Mouse (Mus musculus) limb, embryonic 15.5 days (tissue): Measurements from ENCODE around the gene Tanc1. TPM values are rescaled to one million over a fixed set of nuclear protein-coding genes. Genes with fewer than 3 reads are reported as not detected.

Experiments
- ATAC-seq: fragments of 200-750 bp; cut with Nextera tagmentation; 2 replicates; pipeline ENCODE4 v1.8.0; 2017; ENCODE audit warnings: low read depth, moderate TSS enrichment; ENCODE audit not compliant: insufficient number of reproducible peaks, low FRiP score, low TSS enrichment
- H3K27ac ChIP-seq: fragments of 300-500 bp; sonication (generic); 2 replicates; pipeline ENCODE4 v1.5.1; 2015; ENCODE audit warnings: moderate library complexity, mild to moderate bottlenecking, inconsistent platforms
- H3K27me3 ChIP-seq: fragments of 300-500 bp; sonication (generic); 2 replicates; pipeline ENCODE4 v1.6.1; 2015; ENCODE audit warnings: inconsistent platforms
- H3K36me3 ChIP-seq: fragments of 300-500 bp; sonication (generic); 2 replicates; pipeline ENCODE4 v1.6.1; 2015; ENCODE audit warnings: inconsistent platforms
- H3K4me1 ChIP-seq: fragments of 300-500 bp; sonication (generic); 2 replicates; pipeline ENCODE4 v1.6.1; 2015; ENCODE audit warnings: inconsistent platforms
- H3K4me2 ChIP-seq: fragments of 300-500 bp; sonication (generic); 2 replicates; pipeline ENCODE4 v1.6.1; 2015; ENCODE audit warnings: mild to moderate bottlenecking, inconsistent platforms
- H3K4me3 ChIP-seq: fragments of 300-500 bp; sonication (generic); 2 replicates; pipeline ENCODE4 v1.5.1; 2015; ENCODE audit warnings: mild to moderate bottlenecking, inconsistent platforms
- H3K9ac ChIP-seq: fragments of 300-500 bp; sonication (generic); 2 replicates; pipeline ENCODE4 v1.6.1; 2015; ENCODE audit warnings: inconsistent platforms
- H3K9me3 ChIP-seq: fragments of 300-500 bp; sonication (generic); 2 replicates; pipeline ENCODE4 v1.6.1; 2016; ENCODE audit warnings: inconsistent platforms
- WGBS: fragments of 180-500 bp; shearing (Covaris S2); methylation state at CpG from one replicate; pipeline ENCODE4 v1.1.7; 2015; 5-methylcytosine and 5-hydroxymethylcytosine counted together
- polyA plus RNA-seq: library from polyadenylated mRNA; unstranded; fragments of >200 nt; fragmentation: Nextera tagmentation; extraction: Ambion mirVana; gene quantifications from 2 replicates; pipeline ENCODE4 v1.2.1, GENCODE M21; 2015

Tanc1 gene
- polyA plus RNA-seq, 1 experiment from 2014 or later, result 50.6 TPM

- no peaks in the 10 kb centered on the region for H3K27me3 ChIP-seq
- ATAC-seq, result no peak
- no peak overlapping the region for H3K4me3 ChIP-seq
- 65% methylated on average over 5 of the region's 5 CpGs for WGBS
- no peak overlapping the region for H3K4me2 ChIP-seq
- H3K9me3 ChIP-seq, result no peaks in the 10 kb centered on the region
- H3K9ac ChIP-seq, result no peak overlapping the region
- no peak overlapping the region for H3K27ac ChIP-seq
- peaks cover 34% of the 10 kb centered on the region for H3K4me1 ChIP-seq
- H3K36me3 ChIP-seq, result no peaks in the 10 kb centered on the region
These were observed 22.1 kb downstream of the Tanc1 start for GRCm38 (mm10) chr2:59633761-59634430.

GRCm38 (mm10) chr2:59637040-59637785 is 25.4 kb downstream of the Tanc1 start:
- H3K36me3 ChIP-seq, result no peaks in the 10 kb centered on the region
- WGBS, result 77% methylated on average over 18 of the region's 18 CpGs
- no peak overlapping the region for H3K4me3 ChIP-seq
- H3K27ac ChIP-seq, result no peak overlapping the region
- peaks cover 9% of the 10 kb centered on the region for H3K4me1 ChIP-seq
- no peak overlapping the region for H3K4me2 ChIP-seq
- H3K9me3 ChIP-seq, result no peaks in the 10 kb centered on the region
- no peaks in the 10 kb centered on the region for H3K27me3 ChIP-seq
- no peak overlapping the region for H3K9ac ChIP-seq
- no peak for ATAC-seq

GRCm38 (mm10) chr2:59642722-59643121 is 30.9 kb downstream of the Tanc1 start:
- ATAC-seq, result no peak
- no peaks in the 10 kb centered on the region for H3K36me3 ChIP-seq
- no peaks in the 10 kb centered on the region for H3K9me3 ChIP-seq
- peaks cover 38% of the 10 kb centered on the region for H3K4me1 ChIP-seq
- H3K4me2 ChIP-seq, result no peak overlapping the region
- no peak overlapping the region for H3K27ac ChIP-seq
- WGBS, result 65% methylated on average over 8 of the region's 8 CpGs
- no peaks in the 10 kb centered on the region for H3K27me3 ChIP-seq
- no peak overlapping the region for H3K9ac ChIP-seq
- no peak overlapping the region for H3K4me3 ChIP-seq

- no peak for ATAC-seq
- Histone ChIP-seq H3K27me3 (no peaks in the 10 kb centered on the region), H3K4me3 (no peak overlapping the region), H3K9ac (no peak overlapping the region), H3K4me1 (peaks cover 49% of the 10 kb centered on the region), H3K27ac (0 out of 2 replicates have a peak overlapping the region, but pooled peaks have one; percentile 38), H3K9me3 (no peaks in the 10 kb centered on the region), H3K36me3 (no peaks in the 10 kb centered on the region), H3K4me2 (no peak overlapping the region)
- WGBS, result 36% methylated on average over 5 of the region's 5 CpGs
These were observed 33.0 kb downstream of the Tanc1 start for GRCm38 (mm10) chr2:59644816-59645215.

- Histone ChIP-seq H3K27me3 (no peaks in the 10 kb centered on the region), H3K4me2 (no peak overlapping the region), H3K4me1 (peaks cover 49% of the 10 kb centered on the region), H3K9ac (no peak overlapping the region), H3K4me3 (no peak overlapping the region), H3K9me3 (no peaks in the 10 kb centered on the region), H3K36me3 (no peaks in the 10 kb centered on the region), H3K27ac (no peak overlapping the region)
- no peak for ATAC-seq
- 39% methylated on average over 3 of the region's 3 CpGs for WGBS
These were observed 33.7 kb downstream of the Tanc1 start for GRCm38 (mm10) chr2:59645515-59645914.

- Histone ChIP-seq H3K27ac (no peak overlapping the region), H3K4me1 (peaks cover 51% of the 10 kb centered on the region), H3K27me3 (no peaks in the 10 kb centered on the region), H3K4me3 (no peak overlapping the region), H3K9me3 (no peaks in the 10 kb centered on the region), H3K4me2 (no peak overlapping the region), H3K9ac (no peak overlapping the region), H3K36me3 (no peaks in the 10 kb centered on the region)
- 77% methylated on average over 20 of the region's 20 CpGs for WGBS
- ATAC-seq, result no peak
These were observed 35.0 kb downstream of the Tanc1 start for GRCm38 (mm10) chr2:59646740-59647390.

GRCm38 (mm10) chr2:59648444-59648843 is 36.6 kb downstream of the Tanc1 start:
- Histone ChIP-seq H3K4me2 (no peak overlapping the region), H3K9me3 (no peaks in the 10 kb centered on the region), H3K27ac (no peak overlapping the region), H3K27me3 (no peaks in the 10 kb centered on the region), H3K36me3 (no peaks in the 10 kb centered on the region), H3K4me3 (no peak overlapping the region), H3K9ac (no peak overlapping the region), H3K4me1 (peaks cover 48% of the 10 kb centered on the region)
- no peak for ATAC-seq
- WGBS, result 28% methylated on average over 12 of the region's 12 CpGs

GRCm38 (mm10) chr2:59651801-59652200 is 40.0 kb downstream of the Tanc1 start:
- no peaks in the 10 kb centered on the region for H3K9me3 ChIP-seq
- H3K27ac ChIP-seq, result no peak overlapping the region
- no peak overlapping the region for H3K9ac ChIP-seq
- no peak overlapping the region for H3K4me3 ChIP-seq
- ATAC-seq, result no peak
- WGBS, result 92% methylated on average over 8 of the region's 8 CpGs
- peaks cover 35% of the 10 kb centered on the region for H3K4me1 ChIP-seq
- H3K27me3 ChIP-seq, result no peaks in the 10 kb centered on the region
- H3K36me3 ChIP-seq, result no peaks in the 10 kb centered on the region
- no peak overlapping the region for H3K4me2 ChIP-seq

DNA sequence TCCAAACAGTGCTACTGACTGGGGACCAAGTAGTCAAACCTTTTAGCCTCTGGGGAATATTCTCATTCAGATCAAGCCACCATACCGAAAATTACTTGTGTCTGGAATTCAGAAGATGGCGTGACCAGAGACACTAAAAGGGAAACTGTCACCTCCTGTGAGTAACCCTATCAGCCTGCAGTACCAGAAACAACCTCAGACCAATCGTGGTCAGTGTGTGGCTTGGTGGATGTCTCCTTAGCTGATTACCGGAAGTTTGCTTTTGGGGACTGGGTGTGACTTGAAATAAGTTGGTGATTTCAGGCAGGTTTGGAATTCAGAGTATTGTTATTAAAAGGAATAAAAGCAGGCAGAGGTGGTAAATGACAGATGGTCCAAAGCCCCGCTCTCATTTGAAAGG is 40.9 kb downstream of the Tanc1 start:
- Histone ChIP-seq H3K9ac (no peak overlapping the region), H3K4me3 (no peak overlapping the region), H3K9me3 (no peaks in the 10 kb centered on the region), H3K36me3 (no peaks in the 10 kb centered on the region), H3K4me1 (peaks cover 28% of the 10 kb centered on the region), H3K27ac (0 out of 2 replicates have a peak overlapping the region, but pooled peaks have one; percentile 13), H3K27me3 (no peaks in the 10 kb centered on the region), H3K4me2 (no peak overlapping the region)
- WGBS, result 68% methylated on average over 5 of the region's 5 CpGs
- ATAC-seq, result no peak

GRCm38 (mm10) chr2:59653306-59654165 is 41.7 kb downstream of the Tanc1 start:
- no peak for ATAC-seq
- Histone ChIP-seq H3K4me1 (peaks cover 21% of the 10 kb centered on the region), H3K27me3 (no peaks in the 10 kb centered on the region), H3K27ac (no peak overlapping the region), H3K4me3 (no peak overlapping the region), H3K9ac (no peak overlapping the region), H3K36me3 (no peaks in the 10 kb centered on the region), H3K9me3 (no peaks in the 10 kb centered on the region), H3K4me2 (no peak overlapping the region)
- whole genome bisulfite sequencing, result 58% methylated on average over 8 of the region's 8 CpGs

GRCm38 (mm10) chr2:59655471-59655870 is 43.6 kb downstream of the Tanc1 start:
- ATAC-seq, result no peak
- Histone ChIP-seq H3K4me2 (no peak overlapping the region), H3K27me3 (no peaks in the 10 kb centered on the region), H3K36me3 (no peaks in the 10 kb centered on the region), H3K4me3 (no peak overlapping the region), H3K27ac (no peak overlapping the region), H3K9ac (no peak overlapping the region), H3K9me3 (no peaks in the 10 kb centered on the region), H3K4me1 (peaks cover 28% of the 10 kb centered on the region)
- 48% methylated on average over 7 of the region's 7 CpGs for WGBS
